Mouse (Mus musculus) cerebellum, adult 11-12 months (tissue): ENCODE measurements around the gene Pigk.
"Not testable (repeated sequence)": the region's sequence is repeated elsewhere in the genome, so short reads cannot be mapped to it uniquely, and the experiment has no call there.

Source experiments
- DNase-seq: peaks from one replicate; pipeline ENCODE4 v3.0.0; 2022

Gene Pigk

GRCm38 (mm10) chr3:152713991-152714902, at the start of gene Pigk:
Pigk (plus strand) TSS chr3:152714100.
- peak; percentile 86 for DNase-seq

GRCm38 (mm10) chr3:152666991-152667355, 46.9 kb upstream of the Pigk start:
- no peak for DNase-seq

GRCm38 (mm10) chr3:152667356-152668211, 46.3 kb upstream of the Pigk start:
- peak; percentile 3 for DNase-seq

GRCm38 (mm10) chr3:152668239-152668638, 45.7 kb upstream of the Pigk start, which contains the start of gene Ak5:
Ak5 (minus strand) TSS chr3:152668360.
- DNase-seq: no peak

GRCm38 (mm10) chr3:152668793-152669192, 45.1 kb upstream of the Pigk start:
- no peak for DNase-seq

GRCm38 (mm10) chr3:152669783-152670182, 44.1 kb upstream of the Pigk start:
- DNase-seq: no peak

GRCm38 (mm10) chr3:152674663-152675062, 39.2 kb upstream of the Pigk start:
- no peak for DNase-seq

- no peak for DNase-seq
Observed at GRCm38 (mm10) chr3:152688532-152688931, 25.4 kb upstream of the Pigk start.

GRCm38 (mm10) chr3:152689105-152689504, 24.8 kb upstream of the Pigk start:
- DNase-seq: no peak

- DNase-seq: no peak
Observed at GRCm38 (mm10) chr3:152694950-152695349, 18.9 kb upstream of the Pigk start.

- DNase-seq: no peak
Observed at GRCm38 (mm10) chr3:152698017-152698416, 15.9 kb upstream of the Pigk start.

GRCm38 (mm10) chr3:152699261-152699660, 14.6 kb upstream of the Pigk start:
- no peak for DNase-seq

- not testable (repeated sequence) for DNase-seq
Observed at GRCm38 (mm10) chr3:152701536-152701935, 12.4 kb upstream of the Pigk start.

GRCm38 (mm10) chr3:152702274-152702843, 11.5 kb upstream of the Pigk start:
- no peak for DNase-seq

- DNase-seq: no peak
Observed at GRCm38 (mm10) chr3:152705826-152706225, 8.1 kb upstream of the Pigk start.

- DNase-seq: no peak
Observed at GRCm38 (mm10) chr3:152706901-152707300, 7.0 kb upstream of the Pigk start.

GRCm38 (mm10) chr3:152707321-152707823, 6.5 kb upstream of the Pigk start:
- no peak for DNase-seq

GRCm38 (mm10) chr3:152709936-152710335, 4.0 kb upstream of the Pigk start:
- no peak for DNase-seq

- no peak for DNase-seq
Observed at GRCm38 (mm10) chr3:152712957-152713356, 943 bp upstream of the Pigk start.

- no peak for DNase-seq
Observed at GRCm38 (mm10) chr3:152721301-152721700, 7.4 kb downstream of the Pigk start.

GRCm38 (mm10) chr3:152722836-152723235, 8.9 kb downstream of the Pigk start:
- no peak for DNase-seq

GRCm38 (mm10) chr3:152724446-152724845, 10.5 kb downstream of the Pigk start:
- DNase-seq: no peak

GRCm38 (mm10) chr3:152728238-152728637, 14.3 kb downstream of the Pigk start:
- no peak for DNase-seq
